Mouse (Mus musculus) E14TG2a.4 (cell line): ENCODE measurements around the gene LTO1.

ENCODE experiments used
- CTCF ChIP-seq: conservative IDR thresholded peaks from 2 replicates; pipeline ENCODE4 v1.5.1; 2014; ENCODE audit warnings: low read length
- POU5F1 ChIP-seq: IDR thresholded peaks from 2 replicates; pipeline ENCODE4 v1.6.1; 2014; ENCODE audit warnings: low read length, borderline replicate concordance

DNA sequence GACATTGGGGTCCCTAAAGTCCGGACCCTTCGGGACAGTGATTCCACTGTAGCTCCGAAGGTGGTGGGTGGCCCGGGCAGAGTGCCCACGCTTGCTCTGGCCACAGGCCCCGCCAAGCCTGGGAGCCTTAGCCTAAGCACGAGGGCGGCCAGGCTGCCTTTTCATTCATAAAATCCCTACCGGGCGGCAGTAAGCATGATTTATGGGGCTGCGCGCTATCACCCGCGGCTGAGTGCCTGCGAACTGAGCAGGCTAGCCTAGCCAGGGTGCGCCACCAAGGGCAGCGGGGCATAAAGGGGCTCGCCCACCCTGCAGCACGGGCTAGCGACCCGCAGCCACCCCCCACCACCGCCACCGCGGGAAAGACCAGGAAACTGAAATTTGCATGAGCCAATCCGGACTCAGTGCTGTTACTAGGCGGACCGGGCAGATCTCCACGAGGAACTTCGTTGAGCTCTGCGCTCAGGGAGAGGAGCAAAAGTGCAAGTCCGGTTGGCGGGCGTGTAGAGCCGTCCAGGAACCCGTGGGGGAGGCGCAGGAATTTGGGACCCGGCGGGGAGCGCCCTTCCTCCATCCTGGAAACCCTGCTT, 26.4 kb downstream of the LTO1 start:
- TF ChIP-seq CTCF (no peak), POU5F1 (no peak)
